Mouse (Mus musculus): ENCODE results near the gene Arnt.

Gene Arnt

GRCm38 (mm10) chr3:95531025-95531424 lies 96.8 kb downstream of the Arnt start:
- DNase-seq, result no peak

DNA sequence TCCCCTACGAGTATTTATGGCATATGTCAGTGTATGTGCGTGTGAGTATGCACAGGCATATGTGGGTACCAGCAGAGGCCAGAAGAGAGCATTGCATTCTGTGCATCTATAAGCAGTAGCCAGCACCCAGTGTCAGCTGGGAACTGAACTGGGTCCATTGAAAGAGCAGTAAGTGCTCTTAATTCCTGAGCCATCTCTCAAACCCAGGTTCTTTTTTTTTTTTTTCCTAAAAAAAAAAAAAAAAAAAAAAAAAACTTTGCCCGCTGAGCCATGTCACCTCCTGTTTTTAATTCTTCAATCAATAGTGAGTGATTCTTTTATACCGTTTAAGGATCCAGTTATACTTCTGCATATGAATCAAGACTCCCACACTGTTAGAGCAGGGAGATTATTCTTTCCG lies 99.2 kb downstream of the Arnt start:
- DNase-seq, result no peak

DNA sequence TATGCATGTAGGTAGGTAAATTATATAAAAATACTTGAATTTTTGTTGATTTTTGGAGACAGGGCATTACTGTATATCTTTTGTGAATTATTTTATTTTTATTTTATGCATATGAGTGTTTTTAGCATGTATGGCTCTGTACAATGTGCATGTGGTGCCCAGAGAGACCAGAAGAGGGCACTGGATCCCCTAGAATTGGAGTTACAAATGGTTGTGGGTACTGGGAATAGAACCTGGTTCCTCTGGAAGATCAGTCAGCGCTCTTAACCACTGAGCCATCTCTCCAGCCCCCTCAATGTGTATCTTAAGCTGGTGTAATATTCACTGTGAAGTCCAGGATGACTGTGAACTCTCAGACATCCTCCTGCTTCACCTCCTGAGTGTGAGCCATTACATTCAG lies 100.7 kb downstream of the Arnt start:
- no peak for DNase-seq

DNA sequence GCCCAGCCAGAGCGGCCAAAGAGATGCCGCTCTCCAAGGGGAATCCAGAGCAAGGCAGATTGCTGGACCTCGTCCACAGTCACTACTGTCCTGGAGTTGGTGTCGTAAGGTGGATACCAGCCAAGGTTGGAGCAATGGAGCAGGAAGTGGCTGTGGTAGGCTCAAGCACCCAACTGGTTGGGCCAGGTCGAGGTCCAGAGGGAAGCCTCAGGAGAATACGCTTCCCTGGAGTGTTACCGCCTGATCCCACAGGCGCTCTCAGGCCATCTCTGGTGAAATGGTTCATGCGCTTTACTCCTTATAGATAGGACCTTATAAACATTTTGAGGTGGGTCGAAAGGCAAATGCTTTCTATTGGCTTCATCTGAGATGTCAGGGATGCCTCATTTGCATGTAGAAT lies 104.7 kb downstream of the Arnt start:
- DNase-seq, result no peak

DNA sequence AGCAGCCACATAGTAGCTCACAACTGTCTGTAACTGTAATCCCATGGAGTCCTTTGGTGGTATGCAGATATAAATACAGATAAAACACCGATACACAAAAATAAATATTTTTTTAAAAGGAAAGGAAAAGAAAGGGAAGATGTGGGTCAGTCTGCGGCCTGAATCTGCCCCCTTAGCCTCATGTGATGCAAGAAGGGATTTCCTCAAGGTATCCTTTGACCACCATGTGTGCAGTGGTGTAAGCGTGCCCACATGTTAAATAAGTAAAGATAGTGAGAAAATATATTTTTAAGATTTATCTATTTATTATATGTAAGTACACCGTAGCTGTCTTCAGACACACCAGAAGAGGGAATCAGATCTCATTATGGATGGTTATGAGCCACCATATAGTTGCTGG lies 105.6 kb downstream of the Arnt start:
- no peak for DNase-seq

DNA sequence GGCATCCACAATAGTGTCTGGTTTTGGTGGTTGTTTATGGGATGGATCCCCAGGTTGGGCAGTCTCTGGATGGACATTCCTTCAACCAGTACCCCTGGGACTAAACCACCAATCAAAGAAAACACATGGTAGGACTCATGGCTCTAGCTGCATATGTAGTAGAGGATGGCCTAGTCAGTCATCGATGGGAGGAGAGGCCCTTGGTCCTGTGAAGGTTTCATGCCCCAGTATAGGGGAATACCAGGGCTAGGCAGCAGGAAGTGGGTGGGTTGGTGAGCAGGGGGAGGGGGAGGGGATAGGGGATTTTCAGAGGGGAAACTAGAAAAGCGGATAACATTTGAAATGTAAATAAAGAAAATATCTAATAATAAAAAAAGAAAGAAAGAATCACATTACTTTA lies 107.0 kb downstream of the Arnt start:
- DNase-seq, result peak; percentile 19

DNA sequence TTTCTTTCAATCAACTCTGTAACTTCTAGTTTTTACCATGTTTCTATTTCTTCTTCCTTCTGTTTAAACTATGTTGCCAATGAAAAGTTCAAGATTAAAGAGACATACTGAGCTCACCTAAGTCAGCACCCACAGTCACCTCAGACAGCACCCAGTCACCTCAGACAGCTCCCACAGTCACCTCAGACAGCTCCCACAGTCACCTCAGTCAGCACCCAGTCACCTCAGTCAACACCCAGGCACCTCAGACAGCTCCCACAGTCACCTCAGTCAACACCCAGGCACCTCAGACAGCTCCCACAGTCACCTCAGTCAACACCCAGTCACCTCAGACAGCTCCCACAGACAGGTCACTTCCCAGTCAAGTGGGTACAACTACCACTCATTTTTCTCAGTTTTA lies 108.0 kb downstream of the Arnt start:
- DNase-seq, result no peak

- no peak for DNase-seq
Measured at GRCm38 (mm10) chr3:95542981-95543380, 108.8 kb downstream of the Arnt start.
